In genomic region chr1:23061614-23062373, GRCm38 (mm10) we compare ENCODE assay signal across 9 mouse cellular contexts. TPM values are rescaled to one million over a fixed set of nuclear protein-coding genes. Genes with fewer than 3 reads are reported as not detected.
A peak's percentile ranks its signal among the peaks of the same experiment; 100 is the strongest.
DNase-seq lines count a peak whose midpoint lies in the region; ATAC-seq and TF ChIP-seq lines count a peak whose summit lies in the region.
"Had no signal": no experiment of that assay in that cellular context is flagged by ENCODE, and none has a peak within 500 bp of the region (broad histone marks: within the 10 kb centered on the region; RNA-seq: fewer than 3 reads in every experiment).

No protein-coding gene starts in this region.

- H3K9ac ChIP-seq in limb, embryonic 14.5 days (ENCODE audit: low read depth, low read length, severe bottlenecking): no peak overlapping the region
- H3K9ac ChIP-seq in midbrain, postnatal 0 days (replicated peaks; ENCODE audit: low read length, poor library complexity, severe bottlenecking): no peak overlapping the region

- no peak overlapping the region for H3K4me3 ChIP-seq in kidney, adult 2 months (ENCODE audit: insufficient read depth, low read depth, low read length)
- no peak overlapping the region for H3K4me3 ChIP-seq in limb, embryonic 14.5 days (replicated peaks; ENCODE audit: low read length)
- H3K4me3 ChIP-seq in midbrain, postnatal 0 days (ENCODE audit: low read depth, low read length): no peak overlapping the region
- H3K4me3 ChIP-seq in thymus, adult 2 months (ENCODE audit: control insufficient read depth, insufficient read depth, low read length): no peak overlapping the region

- H3K9me3 ChIP-seq in limb, embryonic 14.5 days (ENCODE audit: control insufficient read depth, low read length): no peaks in the 10 kb centered on the region
- H3K9me3 ChIP-seq in midbrain, postnatal 0 days (ENCODE audit: low read length): no peaks in the 10 kb centered on the region

- H3K27me3 ChIP-seq in kidney, adult 2 months (replicated peaks; ENCODE audit: control insufficient read depth, insufficient read depth, low read length): no peaks in the 10 kb centered on the region; the same call in 1 of the 2 replicates
- no peaks in the 10 kb centered on the region for H3K27me3 ChIP-seq in limb, embryonic 14.5 days (ENCODE audit: control insufficient read depth, insufficient read depth, low read length)
- no peaks in the 10 kb centered on the region for H3K27me3 ChIP-seq in midbrain, postnatal 0 days (ENCODE audit: insufficient read depth, low read length)
- no peaks in the 10 kb centered on the region for H3K27me3 ChIP-seq in thymus, adult 2 months (ENCODE audit: control insufficient read depth, insufficient read depth, low read length)

- TF ChIP-seq POLR2A in kidney, adult 2 months (IDR thresholded peaks at IDR 0.05; ENCODE audit: low read depth, low read length): no peak
- no peak for TF ChIP-seq POLR2A in limb, embryonic 14.5 days (IDR thresholded peaks at IDR 0.05; ENCODE audit: borderline replicate concordance, extremely low read depth, insufficient read depth, insufficient read length)
- TF ChIP-seq POLR2A in thymus, adult 2 months (IDR thresholded peaks at IDR 0.05; ENCODE audit: control insufficient read depth, extremely low read depth, insufficient read depth, low read length, poor library complexity): no peak

- DNase-seq in 3134 (ENCODE audit: extremely low read depth, insufficient read length, low spot score) (peak; percentile 11), WW6 (ENCODE audit: low read depth, low spot score) (peak; percentile 46)
- DNase-seq in embryo, embryonic 11 days: peak; percentile 90
- peak; percentile 40 to 65 for DNase-seq in heart, adult 18-20 months
- DNase-seq in kidney, adult 2 months: peak; percentile 52
- peak; percentile 97 for DNase-seq in limb, embryonic 14.5 days (ENCODE audit: low spot score)
- DNase-seq in midbrain, postnatal 0 days (ENCODE audit: low spot score): peak; percentile 97
- no peak for DNase-seq in thymus, adult 2 months

- no peaks in the 10 kb centered on the region for H3K4me1 ChIP-seq in kidney, adult 2 months (ENCODE audit: control insufficient read depth, insufficient read depth, low read length)
- no peaks in the 10 kb centered on the region for H3K4me1 ChIP-seq in limb, embryonic 14.5 days (ENCODE audit: control insufficient read depth, insufficient read depth, low read length)
- H3K4me1 ChIP-seq in midbrain, postnatal 0 days (ENCODE audit: insufficient read depth, low read length): no peaks in the 10 kb centered on the region; the same call in 1 of the 2 replicates
- H3K4me1 ChIP-seq in thymus, adult 2 months (replicated peaks; ENCODE audit: control insufficient read depth, insufficient read depth, low read length): no peaks in the 10 kb centered on the region

- peak; percentile 79 for ATAC-seq in limb, embryonic 14.5 days (ENCODE audit: low FRiP score, low read depth)
- peak; percentile 89 for ATAC-seq in midbrain, postnatal 0 days (ENCODE audit: low FRiP score)

- peak; percentile 58 for TF ChIP-seq CTCF in kidney, adult 2 months (conservative IDR thresholded peaks at IDR 0.05; ENCODE audit: insufficient read depth, insufficient read length, low read depth, low read length)
- TF ChIP-seq CTCF in midbrain, postnatal 0 days (IDR thresholded peaks at IDR 0.05): peak; percentile 86
- TF ChIP-seq CTCF in thymus, adult 2 months (IDR thresholded peaks at IDR 0.05; ENCODE audit: borderline replicate concordance, control insufficient read depth, extremely low read depth, insufficient read depth, low read length, poor library complexity): no peak

- H3K36me3 ChIP-seq in kidney, adult 2 months (ENCODE audit: control insufficient read depth, insufficient read depth, low read length): no peaks in the 10 kb centered on the region
- no peaks in the 10 kb centered on the region for H3K36me3 ChIP-seq in limb, embryonic 14.5 days (ENCODE audit: control insufficient read depth, insufficient read depth, low read length)
- no peaks in the 10 kb centered on the region for H3K36me3 ChIP-seq in midbrain, postnatal 0 days (ENCODE audit: insufficient read depth, low read length)
- no peaks in the 10 kb centered on the region for H3K36me3 ChIP-seq in thymus, adult 2 months (ENCODE audit: control insufficient read depth, insufficient read depth, low read length)

- H3K27ac ChIP-seq in kidney, adult 2 months (ENCODE audit: insufficient read depth, low read depth, low read length): no peak overlapping the region
- no peak overlapping the region for H3K27ac ChIP-seq in limb, embryonic 14.5 days (replicated peaks; ENCODE audit: low read depth, low read length)
- H3K27ac ChIP-seq in midbrain, postnatal 0 days (ENCODE audit: low read depth, low read length): no peak overlapping the region
- no peak overlapping the region for H3K27ac ChIP-seq in thymus, adult 2 months (ENCODE audit: control insufficient read depth, insufficient read depth, low read length)

- H3K4me2 ChIP-seq in limb, embryonic 14.5 days (replicated peaks; ENCODE audit: low read depth, low read length, severe bottlenecking): no peak overlapping the region
- H3K4me2 ChIP-seq in midbrain, postnatal 0 days (ENCODE audit: low read depth, low read length, poor library complexity, severe bottlenecking): no peak overlapping the region

- 25% methylated on average over 14 of the region's 14 CpGs for WGBS in kidney, adult 2 months
- WGBS in limb, embryonic 14.5 days: 27% methylated on average over 14 of the region's 14 CpGs
- WGBS in midbrain, postnatal 0 days: 30% methylated on average over 14 of the region's 14 CpGs
- 29% methylated on average over 14 of the region's 14 CpGs for WGBS in thymus, adult 2 months

RNA-seq across cellular contexts. Expression of gene 4933415F23Rik, which starts 40.3 kb away (rescaled TPM):
- total RNA-seq in heart, adult 18-20 months (2021): not detected
- polyA plus RNA-seq in kidney, adult 2 months (2012; rRNA removed): 0.09 and 0.12 TPM in 2 replicates
- 0.05 TPM in 1 of 2 replicates, not detected in the other for polyA plus RNA-seq in limb, embryonic 14.5 days (2012; rRNA removed)
- not detected in 2 replicates for polyA plus RNA-seq in limb, embryonic 14.5 days (2014; fragmentation: Nextera tagmentation; extraction: Ambion mirVana)
- total RNA-seq in midbrain, postnatal 0 days (2014; rRNA removed): 0.11 TPM in 1 of 2 replicates, not detected in the other
- polyA plus RNA-seq in midbrain, postnatal 0 days (2015; fragmentation: Nextera tagmentation; extraction: Ambion mirVana): not detected in 2 replicates
- 0.06 and 0.07 TPM in 2 replicates for polyA plus RNA-seq in thymus, adult 2 months (2012; rRNA removed)
- polyA plus RNA-seq: frontal cortex, adult 2 months had no signal
